Mouse (Mus musculus) erythroblast, adult 5-6 weeks (primary cell): ENCODE results near the gene Htr1d. TPM values are rescaled to one million over a fixed set of nuclear protein-coding genes. Genes with fewer than 3 reads are reported as not detected.

Experiments
- total RNA-seq, 2 experiments: library from RNA; stranded (forward) in 1 of 2; stranded (reverse) in 1 of 2; fragments of 150-400 nt in 1 of 2; fragments of 200-764, 138-1000 nt in 1 of 2; gene quantifications; 2 replicates each; pipeline versions ENCODE4 v1.2.3 to v1.2.4; 2015 to 2017; ENCODE audit warnings: low replicate concordance in 2 of 2

The Htr1d gene
- total RNA-seq, 2 experiments from 2014 or later: not detected

Other genes starting within 250 kb of the Htr1d start
- gene Asap3, start 217.2 kb upstream of the Htr1d start, total RNA-seq (2015; ENCODE audit: low replicate concordance): 0.19 TPM in 1 of 2 replicates, not detected in the other
- gene Asap3, start 217.2 kb upstream of the Htr1d start, total RNA-seq (2017; ENCODE audit: low replicate concordance): 0.43 TPM in 1 of 2 replicates, not detected in the other
- not detected in 2 replicates for gene Tcea3, start 175.8 kb upstream of the Htr1d start, total RNA-seq (2015; ENCODE audit: low replicate concordance)
- gene Tcea3, start 175.8 kb upstream of the Htr1d start, total RNA-seq (2017; ENCODE audit: low replicate concordance): not detected in 2 replicates
- gene Zfp46, start 138.8 kb upstream of the Htr1d start, total RNA-seq (2015; ENCODE audit: low replicate concordance): 2.5 and 2.7 TPM in 2 replicates
- gene Zfp46, start 138.8 kb upstream of the Htr1d start, total RNA-seq (2017; ENCODE audit: low replicate concordance): 2.8 and 7.0 TPM in 2 replicates
- gene Hnrnpr, start 112.6 kb upstream of the Htr1d start, total RNA-seq (2015; ENCODE audit: low replicate concordance): 41.1 and 67.9 TPM in 2 replicates
- gene Hnrnpr, start 112.6 kb upstream of the Htr1d start, total RNA-seq (2017; ENCODE audit: low replicate concordance): 112 and 119 TPM in 2 replicates
- not detected in 2 replicates for gene 6030445D17Rik, start 38.7 kb downstream of the Htr1d start, total RNA-seq (2015; ENCODE audit: low replicate concordance)
- not detected in 2 replicates for gene 6030445D17Rik, start 38.7 kb downstream of the Htr1d start, total RNA-seq (2017; ENCODE audit: low replicate concordance)
- gene Luzp1, start 46.2 kb downstream of the Htr1d start, total RNA-seq (2015; ENCODE audit: low replicate concordance): 0.42 and 1.2 TPM in 2 replicates
- 1.0 and 10.7 TPM in 2 replicates for gene Luzp1, start 46.2 kb downstream of the Htr1d start, total RNA-seq (2017; ENCODE audit: low replicate concordance)
- gene Kdm1a, start 179.2 kb downstream of the Htr1d start, total RNA-seq (2015; ENCODE audit: low replicate concordance): 15.5 and 23.1 TPM in 2 replicates
- 34.8 and 47.0 TPM in 2 replicates for gene Kdm1a, start 179.2 kb downstream of the Htr1d start, total RNA-seq (2017; ENCODE audit: low replicate concordance)
- gene Tex46, start 186.9 kb downstream of the Htr1d start, total RNA-seq (2015; ENCODE audit: low replicate concordance): not detected in 2 replicates
- not detected in 2 replicates for gene Tex46, start 186.9 kb downstream of the Htr1d start, total RNA-seq (2017; ENCODE audit: low replicate concordance)
- gene Lactbl1, start 199.1 kb downstream of the Htr1d start, total RNA-seq (2015; ENCODE audit: low replicate concordance): not detected in 2 replicates
- not detected in 2 replicates for gene Lactbl1, start 199.1 kb downstream of the Htr1d start, total RNA-seq (2017; ENCODE audit: low replicate concordance)